Mouse (Mus musculus) liver, embryonic 14.5 days (tissue): ENCODE measurements at regions not wholly inside any gene's neighbourhood (a gene's known extent, or its start where the extent isn't known, plus 50 kb on each side); places are given as distances from the start of the nearest gene placed in this dataset.

Experiments
- ATAC-seq: fragments of 200-750 bp; cut with Nextera tagmentation; 2 replicates; pipeline ENCODE4 v1.8.0; 2017; ENCODE audit warnings: moderate number of reproducible peaks, mild to moderate bottlenecking, moderate library complexity; ENCODE audit not compliant: insufficient read depth
- DNase-seq, 3 experiments: peaks; one replicate each; pipeline ENCODE4 v3.0.0-alpha.2; 2012 to 2013; ENCODE audit warnings: low read depth in 3 of 3, low spot score in 3 of 3
- H3K27ac ChIP-seq: fragments of 300-500 bp; sonication (generic); 2 replicates; pipeline ENCODE4 v1.5.1; 2014; ENCODE audit warnings: moderate library complexity, mild to moderate bottlenecking, control low read depth, inconsistent platforms
- H3K27me3 ChIP-seq: fragments of 300-500 bp; sonication (generic); 2 replicates; pipeline ENCODE4 v1.6.1; 2014; ENCODE audit warnings: mild to moderate bottlenecking, low read length, moderate library complexity; ENCODE audit not compliant: control insufficient read depth, insufficient read depth
- H3K36me3 ChIP-seq: fragments of 300-500 bp; sonication (generic); replicated peaks from 2 replicates; pipeline ENCODE4 v1.6.1; 2014; ENCODE audit warnings: low read depth; ENCODE audit not compliant: control insufficient read depth, insufficient read depth
- H3K4me1 ChIP-seq, 2 experiments: fragments of 200-500 bp in 1 of 2; fragments of 300-500 bp in 1 of 2; sonication (generic) in 1 of 2; replicated peaks; 2 replicates each; pipeline ENCODE4 v1.6.1; 2012 to 2014; ENCODE audit warnings: antibody characterized with exemption in 1 of 2, inconsistent platforms in 1 of 2, low read length in 1 of 2; ENCODE audit not compliant: control insufficient read depth in 2 of 2, insufficient read depth in 2 of 2
- H3K4me2 ChIP-seq: fragments of 300-500 bp; sonication (generic); 2 replicates; pipeline ENCODE4 v1.6.1; 2014; ENCODE audit warnings: low read depth, mild to moderate bottlenecking, control low read depth, moderate library complexity
- H3K4me3 ChIP-seq, 2 experiments: fragments of 200-500 bp in 1 of 2; fragments of 300-500 bp in 1 of 2; sonication (generic) in 1 of 2; 2 replicates each; pipeline ENCODE4 v1.5.1; 2012 to 2014; ENCODE audit warnings: low read depth in 2 of 2, low read length in 2 of 2, mild to moderate bottlenecking in 2 of 2, control low read depth in 1 of 2, inconsistent platforms in 1 of 2, moderate library complexity in 1 of 2; ENCODE audit not compliant: insufficient read depth in 1 of 2
- H3K9ac ChIP-seq: fragments of 300-500 bp; sonication (generic); replicated peaks from 2 replicates; pipeline ENCODE4 v1.6.1; 2014; ENCODE audit warnings: mild to moderate bottlenecking, control low read depth, moderate library complexity
- H3K9me3 ChIP-seq: fragments of 300-500 bp; sonication (generic); 2 replicates; pipeline ENCODE4 v1.6.1; 2016; ENCODE audit warnings: low read length, mixed read lengths; ENCODE audit not compliant: control insufficient read depth
- CTCF ChIP-seq: IDR thresholded peaks from 2 replicates; pipeline ENCODE4 v1.5.1; 2016; ENCODE audit warnings: antibody characterized with exemption, low read depth, control low read depth
- EP300 ChIP-seq: IDR thresholded peaks from 2 replicates; pipeline ENCODE4 v1.6.1; 2016; ENCODE audit warnings: antibody characterized with exemption, low read depth
- WGBS: fragments of 180-500 bp; shearing (Covaris S2); extraction: QIAGEN DNeasy Blood & Tissue Kit; methylation state at CpG from one replicate; pipeline ENCODE4 v1.1.7; 2014; ENCODE audit not compliant: insufficient replicate concordance; 5-methylcytosine and 5-hydroxymethylcytosine counted together

- 52% methylated on average over 4 of the region's 4 CpGs for WGBS
- Histone ChIP-seq H3K36me3 (no peaks in the 10 kb centered on the region), H3K4me2 (no peak overlapping the region), H3K4me1 (no peaks in the 10 kb centered on the region; a peak in 1 of 4 replicates), H3K9ac (no peak overlapping the region), H3K4me3 (no peak overlapping the region), H3K27ac (no peak overlapping the region), H3K27me3 (no peaks in the 10 kb centered on the region), H3K9me3 (no peaks in the 10 kb centered on the region)
- no peak for TF ChIP-seq CTCF
- ATAC-seq (no peak), DNase-seq (no peak)
These were observed 79.1 kb upstream of the Akt3 start for GRCm38 (mm10) chr1:177337141-177337540.

GRCm38 (mm10) chr1:177336436-177336835, 78.4 kb upstream of the Akt3 start:
- ATAC-seq (no peak), DNase-seq (no peak)
- 69% methylated on average over 2 of the region's 2 CpGs for whole genome bisulfite sequencing
- H3K9me3 ChIP-seq, result no peaks in the 10 kb centered on the region
- TF ChIP-seq CTCF (no peak), EP300 (no peak)
- H3K9ac ChIP-seq, result no peak overlapping the region
- H3K4me3 ChIP-seq, result no peak overlapping the region
- no peak overlapping the region for H3K4me2 ChIP-seq
- H3K27me3 ChIP-seq, result no peaks in the 10 kb centered on the region
- H3K4me1 ChIP-seq, result no peaks in the 10 kb centered on the region; a peak in 1 of 4 replicates
- H3K27ac ChIP-seq, result no peak overlapping the region
- H3K36me3 ChIP-seq, result no peaks in the 10 kb centered on the region

- no peak for ATAC-seq
- Histone ChIP-seq H3K4me2 (no peak overlapping the region), H3K36me3 (no peaks in the 10 kb centered on the region), H3K4me1 (no peaks in the 10 kb centered on the region; a peak in 1 of 4 replicates), H3K9ac (no peak overlapping the region), H3K27me3 (no peaks in the 10 kb centered on the region), H3K4me3 (no peak overlapping the region), H3K9me3 (no peaks in the 10 kb centered on the region), H3K27ac (no peak overlapping the region)
- TF ChIP-seq EP300 (no peak), CTCF (no peak)
- WGBS, result 73% methylated on average over 6 of the region's 6 CpGs
- DNase-seq, result no peak
These were observed 78.0 kb upstream of the Akt3 start for GRCm38 (mm10) chr1:177335961-177336360.

GRCm38 (mm10) chr1:177323366-177323765, 65.4 kb upstream of the Akt3 start:
- ATAC-seq, result no peak
- 54% methylated on average over 4 of the region's 4 CpGs for WGBS
- peak overlapping the region; percentile 58 for H3K4me2 ChIP-seq

DNA sequence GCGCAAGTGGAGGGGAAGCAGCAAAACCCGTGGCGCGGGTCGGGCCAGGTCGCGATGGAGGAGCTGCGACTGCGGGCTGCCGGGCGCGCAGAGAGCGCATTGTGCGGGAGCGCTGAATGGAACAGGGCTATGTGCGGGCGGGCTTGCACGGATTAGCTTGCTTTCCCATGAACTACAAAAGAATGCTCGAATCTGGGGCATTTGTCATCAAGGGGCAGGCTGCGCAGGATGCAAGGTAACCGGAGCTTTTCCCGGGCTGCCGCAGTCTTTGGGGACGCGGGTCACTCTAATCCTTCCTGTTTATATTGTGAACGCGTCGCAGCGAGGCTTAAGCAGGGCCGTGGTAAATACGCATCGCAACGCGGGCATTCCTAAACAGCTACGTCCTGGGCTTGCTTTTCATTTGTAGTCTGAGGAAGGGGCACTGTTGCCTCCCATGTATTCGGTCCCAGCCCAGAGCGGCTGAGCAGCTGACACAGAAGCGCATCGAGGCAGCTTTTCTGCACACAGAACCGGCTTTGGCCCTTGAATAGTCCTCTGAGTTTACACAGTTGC, 64.8 kb upstream of the Akt3 start:
- WGBS, result 3% methylated on average over 40 of the region's 40 CpGs
- Histone ChIP-seq H3K27ac (no peak overlapping the region), H3K9me3 (no peaks in the 10 kb centered on the region), H3K4me3 (peak overlapping the region; percentile 28 to 51), H3K4me2 (peak overlapping the region; percentile 58), H3K36me3 (no peaks in the 10 kb centered on the region), H3K27me3 (peaks cover 4% of the 10 kb centered on the region; the same call in 1 of the 2 replicates), H3K4me1 (no peaks in the 10 kb centered on the region), H3K9ac (no peak overlapping the region)
- TF ChIP-seq EP300 (no peak), CTCF (no peak)
- DNase-seq (no peak), ATAC-seq (no peak)

More at GRCm38 (mm10) chr1:177323366-177323765, 65.4 kb upstream of the Akt3 start:
- TF ChIP-seq EP300 (no peak), CTCF (no peak)
- Histone ChIP-seq H3K36me3 (no peaks in the 10 kb centered on the region), H3K4me1 (no peaks in the 10 kb centered on the region), H3K4me3 (no peak overlapping the region), H3K27me3 (peaks cover 4% of the 10 kb centered on the region; the same call in 1 of the 2 replicates), H3K9me3 (no peaks in the 10 kb centered on the region), H3K27ac (no peak overlapping the region), H3K9ac (no peak overlapping the region)
- DNase-seq, result no peak
